Mouse (Mus musculus): ENCODE results near the gene Zfp955b. TPM values are rescaled to one million over a fixed set of nuclear protein-coding genes. Genes with fewer than 3 reads are reported as not detected.

Zfp955b gene
- 1 to 10 TPM in 1 of 2 experiments, under 1 TPM in 1; 0.09 to 2.3 TPM for polyA plus RNA-seq (2012; fragmentation: generic; extraction: Trizol)

DNA sequence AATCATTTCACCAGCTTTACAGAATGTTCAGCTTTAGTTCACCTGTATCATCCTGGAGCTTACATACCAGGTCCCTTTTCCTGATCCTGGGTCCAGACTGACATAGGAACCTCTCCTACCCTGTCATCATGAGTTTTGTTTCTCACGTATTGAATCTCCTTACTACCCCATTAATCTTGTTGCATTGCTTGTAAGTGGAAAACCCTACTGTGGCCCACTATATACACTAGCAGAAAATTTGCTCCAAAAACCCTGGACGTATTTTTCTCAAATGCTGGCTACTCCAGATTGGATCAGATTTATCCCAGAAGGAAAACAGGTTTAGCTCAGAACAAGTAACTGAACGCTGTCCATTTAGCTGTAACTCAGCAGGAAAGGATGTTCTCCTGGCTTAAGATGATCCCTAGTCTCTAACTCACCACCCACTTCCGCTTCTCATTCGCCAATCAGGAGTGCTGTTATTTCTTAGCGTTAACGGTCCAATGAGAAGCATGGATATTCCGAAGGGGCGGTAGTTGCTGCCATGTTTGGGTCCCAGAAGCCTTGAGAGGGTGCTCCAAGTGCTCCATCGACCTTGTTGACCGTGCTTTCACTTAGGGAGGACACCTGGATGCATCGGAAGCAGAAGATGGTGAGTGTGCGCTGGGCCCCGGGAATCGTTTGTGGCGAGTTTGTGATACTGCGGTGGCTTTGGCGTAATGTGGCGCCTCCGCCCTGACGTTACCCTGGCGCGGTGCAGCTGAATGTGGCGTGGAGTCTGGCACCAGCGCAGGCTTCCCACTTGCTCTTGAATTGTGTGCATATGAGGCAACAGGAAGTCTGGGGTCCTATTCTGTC is at the start of gene Zfp955b:
Gene Zfp955b (plus strand): TSS at position 506 of the 837 bp plus-strand sequence.

GRCm38 (mm10) chr17:33254530-33255318 is 34.6 kb upstream of the Zfp955b start, which contains the start of gene Zfp955a:
Gene Zfp955a, minus strand, starts transcription at chr17:33255145.

GRCm38 (mm10) chr17:33264376-33264775 is 25.0 kb upstream of the Zfp955b start, which contains the start of gene Olfr63:
Gene Olfr63, plus strand, starts transcription at chr17:33264676.

Other genes with a start within 250 kb of the Zfp955b start
- gene 4921501E09Rik, start 221.5 kb upstream of the Zfp955b start, polyA plus RNA-seq (2012; fragmentation: generic; extraction: Trizol) = not detected
- 1 to 10 TPM in 1 of 2 experiments, under 1 TPM in 1; 0.08 to 1.9 TPM for gene Zfp563, start 200.2 kb upstream of the Zfp955b start, polyA plus RNA-seq (2012; fragmentation: generic; extraction: Trizol)
- under 1 TPM in 1 of 2 experiments, not detected in 1; 0.08 TPM for gene Morc2b, start 149.9 kb upstream of the Zfp955b start, polyA plus RNA-seq (2012; fragmentation: generic; extraction: Trizol)
- not detected for gene Olfr55, start 121.1 kb upstream of the Zfp955b start, polyA plus RNA-seq (2012; fragmentation: generic; extraction: Trizol)
- gene Olfr239, start 98.2 kb upstream of the Zfp955b start, polyA plus RNA-seq (2012; fragmentation: generic; extraction: Trizol) = not detected
- under 1 TPM in 1 of 2 experiments, not detected in 1; 0.01 TPM for gene Olfr1564, start 67.9 kb upstream of the Zfp955b start, polyA plus RNA-seq (2012; fragmentation: generic; extraction: Trizol)
- 1 to 10 TPM in 1 of 2 experiments, under 1 TPM in 1; 0.07 to 2.1 TPM for gene Zfp955a, start 34.4 kb upstream of the Zfp955b start, polyA plus RNA-seq (2012; fragmentation: generic; extraction: Trizol)
- not detected for gene Olfr63, start 24.9 kb upstream of the Zfp955b start, polyA plus RNA-seq (2012; fragmentation: generic; extraction: Trizol)
- under 1 TPM; 0.07 to 0.86 TPM for gene Zfp81, start 69.3 kb downstream of the Zfp955b start, polyA plus RNA-seq (2012; fragmentation: generic; extraction: Trizol)
- gene Zfp101, start 105.1 kb downstream of the Zfp955b start, polyA plus RNA-seq (2012; fragmentation: generic; extraction: Trizol) = 1 to 10 TPM in 1 of 2 experiments, under 1 TPM in 1; 0.13 to 2.5 TPM
- gene Actl9, start 143.4 kb downstream of the Zfp955b start, polyA plus RNA-seq (2012; fragmentation: generic; extraction: Trizol) = under 1 TPM; 0.01 to 0.18 TPM
- 10 to 100 TPM in 1 of 2 experiments, 1 to 10 TPM in 1; 6.6 to 31.9 TPM for gene Adamts10, start 234.7 kb downstream of the Zfp955b start, polyA plus RNA-seq (2012; fragmentation: generic; extraction: Trizol)

All from C3H10T1/2 (cell line).